Mouse (Mus musculus): ENCODE data around the gene U2af2.
"Not testable (repeated sequence)": the region's sequence is repeated elsewhere in the genome, so short reads cannot be mapped to it uniquely, and the experiment has no call there.

DNA sequence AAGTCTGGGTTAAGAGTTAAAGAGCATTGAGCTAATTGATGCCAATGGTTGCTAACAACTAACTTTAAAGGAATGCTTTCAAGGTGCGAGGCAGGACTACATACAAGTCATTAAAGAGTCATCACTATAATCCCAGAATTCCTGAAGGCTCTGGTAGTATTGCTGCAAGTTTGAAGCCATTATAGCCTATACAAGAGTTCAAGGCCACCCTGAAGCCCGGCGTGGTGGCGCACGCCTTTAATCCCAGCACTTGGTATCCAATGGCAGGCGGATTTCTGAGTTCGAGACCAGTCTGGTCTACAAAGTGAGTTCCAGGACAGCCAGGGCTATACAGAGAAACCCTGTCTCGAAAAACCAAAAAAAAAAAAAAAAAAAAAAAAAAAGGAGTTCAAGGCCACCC, 42.4 kb upstream of the U2af2 start:
- not testable (repeated sequence) for TF ChIP-seq CTCF, POLR2A (IDR thresholded peaks at IDR 0.05; ENCODE audit: extremely low read depth, insufficient read depth, low read length)
